Mouse (Mus musculus) kidney, embryonic 15.5 days (tissue): ENCODE results near the gene Syce3. TPM values are rescaled to one million over a fixed set of nuclear protein-coding genes. Genes with fewer than 3 reads are reported as not detected.

Source experiments
- polyA plus RNA-seq: library from polyadenylated mRNA; unstranded; fragments of >200 nt; fragmentation: Nextera tagmentation; extraction: Ambion mirVana; gene quantifications from 2 replicates; pipeline ENCODE4 v1.2.1, GENCODE M21; 2015

Gene Syce3
- polyA plus RNA-seq, 1 experiment from 2014 or later, result not detected

Other genes starting within 250 kb of the Syce3 start
- 138 and 160 TPM in 2 replicates for gene Plxnb2, start 229.7 kb downstream of the Syce3 start, polyA plus RNA-seq
- gene Dennd6b, start 214.0 kb downstream of the Syce3 start, polyA plus RNA-seq, result 17.0 and 19.2 TPM in 2 replicates
- gene Ppp6r2, start 198.9 kb downstream of the Syce3 start, polyA plus RNA-seq, result 22.7 and 26.9 TPM in 2 replicates
- gene Sbf1, start 95.2 kb downstream of the Syce3 start, polyA plus RNA-seq, result 42.6 and 51.4 TPM in 2 replicates
- gene Adm2, start 87.8 kb downstream of the Syce3 start, polyA plus RNA-seq, result 0.71 and 0.74 TPM in 2 replicates
- gene Miox, start 76.1 kb downstream of the Syce3 start, polyA plus RNA-seq, result 6.8 and 7.1 TPM in 2 replicates
- 54.1 and 67.9 TPM in 2 replicates for gene Lmf2, start 54.8 kb downstream of the Syce3 start, polyA plus RNA-seq
- gene Ncaph2, start 54.8 kb downstream of the Syce3 start, polyA plus RNA-seq, result 147 and 155 TPM in 2 replicates
- 7.9 and 8.2 TPM in 2 replicates for gene Sco2, start 36.7 kb downstream of the Syce3 start, polyA plus RNA-seq
- gene Tymp, start 33.5 kb downstream of the Syce3 start, polyA plus RNA-seq, result 1.3 and 1.4 TPM in 2 replicates
- gene Odf3b, start 31.2 kb downstream of the Syce3 start, polyA plus RNA-seq, result 0.82 and 0.83 TPM in 2 replicates
- not detected in 2 replicates for gene Klhdc7b, start 25.6 kb downstream of the Syce3 start, polyA plus RNA-seq
- gene Cpt1b, start 15.4 kb upstream of the Syce3 start, polyA plus RNA-seq, result 3.9 and 4.4 TPM in 2 replicates
- gene C730034F03Rik, start 19.1 kb upstream of the Syce3 start, polyA plus RNA-seq, result 3.7 and 3.8 TPM in 2 replicates
- gene Gm44502, start 19.2 kb upstream of the Syce3 start, polyA plus RNA-seq, result 0.15 TPM in 1 of 2 replicates, not detected in the other
- gene Chkb, start 19.4 kb upstream of the Syce3 start, polyA plus RNA-seq, result 57.2 and 62.0 TPM in 2 replicates
- gene Mapk8ip2, start 43.4 kb upstream of the Syce3 start, polyA plus RNA-seq, result 0.77 and 1.7 TPM in 2 replicates
- 14.4 and 18.7 TPM in 2 replicates for gene Arsa, start 66.9 kb upstream of the Syce3 start, polyA plus RNA-seq
- gene Shank3, start 89.1 kb upstream of the Syce3 start, polyA plus RNA-seq, result 1.8 and 2.2 TPM in 2 replicates
- gene Acr, start 157.8 kb upstream of the Syce3 start, polyA plus RNA-seq, result 0.22 and 0.27 TPM in 2 replicates
- 53.9 and 55.9 TPM in 2 replicates for gene Rabl2, start 181.4 kb upstream of the Syce3 start, polyA plus RNA-seq